Mouse (Mus musculus) ES-Bruce4 (cell line): Measurements from ENCODE around the gene Ext2.

ENCODE experiments used
- CTCF ChIP-seq: IDR thresholded peaks from one replicate; pipeline ENCODE4 v1.8.1; 2011; ENCODE audit warnings: low read depth, low read length
- POLR2A ChIP-seq: IDR thresholded peaks from one replicate; pipeline ENCODE4 v1.8.1; 2011; ENCODE audit warnings: low read length; ENCODE audit not compliant: insufficient read depth

- TF ChIP-seq CTCF (no peak), POLR2A (no peak)
Observed at GRCm38 (mm10) chr2:93745741-93746140, 76.6 kb downstream of the Ext2 start.
